Mouse (Mus musculus) left cerebral cortex, adult 18-20 months (tissue): ENCODE measurements at regions not wholly inside any gene's neighbourhood (a gene's known extent, or its start where the extent isn't known, plus 50 kb on each side); places are given as distances from the start of the nearest gene placed in this dataset.

Experiments used
- DNase-seq, 2 experiments: peaks; one replicate each; pipeline ENCODE4 v3.0.0; 2021 to 2022; ENCODE audit warnings: low spot score in 2 of 2, mixed read lengths in 1 of 2

DNA sequence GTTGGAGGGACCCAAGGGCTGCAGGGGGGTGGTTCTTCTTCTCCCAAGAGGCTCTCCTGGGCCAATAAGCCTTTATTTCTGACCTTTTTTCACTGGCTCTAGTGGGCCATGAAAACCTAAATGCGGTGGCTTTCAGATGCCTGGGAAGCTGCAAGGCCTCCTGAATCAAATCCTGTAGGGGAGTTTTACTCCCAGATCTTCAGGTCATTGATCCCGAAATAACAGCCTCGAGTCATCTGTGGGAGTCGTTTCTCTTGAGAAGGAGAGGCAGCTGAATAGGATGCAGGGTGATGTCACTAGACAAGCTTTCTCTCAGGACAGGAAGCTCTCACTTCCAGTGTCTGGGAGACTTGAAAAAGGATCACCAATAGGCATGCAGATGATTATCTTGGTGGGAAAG, 70.4 kb downstream of the Enc1 start:
- no peak for DNase-seq

DNA sequence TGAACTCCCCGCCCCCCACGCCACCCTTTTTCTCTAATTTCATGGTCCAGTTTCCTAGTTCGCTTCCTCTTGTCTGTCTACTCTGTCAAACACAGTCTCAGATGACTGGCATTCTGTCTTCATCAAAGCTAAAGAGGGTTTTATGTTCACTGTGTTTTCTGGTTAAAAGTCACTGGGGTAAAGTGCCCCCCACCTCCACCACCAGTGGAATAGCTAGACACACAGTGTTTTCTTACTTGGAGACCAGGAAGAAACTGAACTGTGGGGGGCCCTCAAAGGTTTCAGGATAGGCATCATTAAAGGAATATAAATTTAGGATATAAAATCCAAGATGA, 69.9 kb downstream of the Enc1 start:
- no peak for DNase-seq

DNA sequence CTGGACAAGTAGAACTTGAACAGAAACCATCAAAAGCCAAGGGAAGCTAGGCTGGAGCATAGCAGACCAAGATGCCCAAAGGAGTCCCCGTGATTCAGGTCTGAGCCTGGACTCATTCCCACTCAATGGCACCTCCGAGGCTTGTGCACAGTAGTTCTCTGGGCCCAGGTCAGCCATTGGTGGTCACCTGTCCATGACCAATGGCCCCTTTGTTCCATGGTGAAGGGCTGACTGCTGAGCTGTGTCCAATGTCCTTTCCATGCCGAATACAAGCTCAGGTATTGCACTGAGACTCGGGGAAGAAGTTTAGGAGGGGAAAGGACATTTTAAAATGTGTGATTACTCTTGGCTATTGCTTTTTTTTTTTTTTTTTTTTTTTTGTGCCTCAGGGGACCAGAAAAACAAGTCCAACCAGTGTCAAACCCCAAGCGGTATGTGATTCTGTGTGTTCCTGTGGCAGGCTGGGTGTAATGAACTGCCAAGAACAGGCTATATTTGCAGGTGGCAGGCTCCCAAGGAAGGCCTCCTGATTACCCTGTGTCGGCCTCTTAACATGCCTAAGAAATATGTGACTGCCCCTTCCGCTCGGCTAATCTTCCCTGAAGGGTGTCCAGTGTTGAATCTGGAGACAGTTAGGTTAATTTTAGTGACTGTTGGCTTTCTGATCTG, 69.4 kb downstream of the Enc1 start:
- no peak for DNase-seq

DNA sequence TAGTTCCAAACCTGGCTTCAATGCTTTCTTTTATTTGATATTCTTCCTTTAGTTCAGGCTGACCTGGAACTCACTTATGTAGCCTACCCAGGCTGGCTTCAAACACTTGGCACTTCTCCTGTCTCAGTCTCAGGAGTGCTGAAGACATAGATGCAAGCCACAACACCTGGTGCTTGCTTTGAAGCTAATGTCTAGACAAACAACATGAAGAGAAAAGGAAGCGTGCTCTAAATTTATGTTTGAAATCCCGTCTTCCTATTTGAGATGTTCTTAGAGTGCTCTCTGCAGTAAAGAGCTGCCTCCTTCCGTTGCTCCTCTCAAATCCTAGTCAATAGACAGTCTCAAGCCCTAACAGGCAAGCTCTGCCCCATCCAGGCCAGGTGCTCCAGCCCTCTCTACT, 68.5 kb downstream of the Enc1 start:
- DNase-seq = no peak

DNA sequence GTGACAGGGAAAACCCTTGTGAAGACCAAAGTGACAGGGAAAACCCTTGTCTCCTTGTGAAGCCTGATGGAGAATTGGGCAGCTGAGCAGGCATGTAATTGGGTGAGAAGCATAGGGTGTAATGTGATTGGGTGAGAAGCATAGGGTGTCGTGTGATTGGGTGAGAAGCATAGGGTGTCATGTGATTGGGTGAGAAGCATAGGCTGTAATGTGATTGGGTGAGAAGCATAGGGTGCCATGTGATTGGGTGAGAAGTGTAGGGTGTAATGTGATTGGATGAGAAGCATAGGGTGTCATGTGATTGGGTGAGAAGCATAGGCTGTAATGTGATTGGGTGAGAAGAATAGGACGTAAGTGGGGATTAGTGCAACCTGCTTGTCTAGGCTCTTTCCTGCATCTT, 67.5 kb downstream of the Enc1 start:
- DNase-seq = no peak
